Mouse (Mus musculus): ENCODE measurements around the gene Rpp25l. TPM values are rescaled to one million over a fixed set of nuclear protein-coding genes. Genes with fewer than 3 reads are reported as not detected.

The Rpp25l gene
- polyA plus RNA-seq (2012): 52.4 and 61.5 TPM in 2 replicates

GRCm38 (mm10) chr4:41713197-41714067 is at the start of gene Rpp25l:
Gene Rpp25l (minus strand): TSS chr4:41713534.

GRCm38 (mm10) chr4:41755338-41756305 is 42.3 kb upstream of the Rpp25l start, which contains the start of gene Sigmar1:
Gene Sigmar1 (minus strand): TSS chr4:41756157.

GRCm38 (mm10) chr4:41754797-41755337 is 41.5 kb upstream of the Rpp25l start, which contains the start of gene Galt:
Gene Galt (plus strand): TSS chr4:41755228.

GRCm38 (mm10) chr4:41731052-41731765 is 17.9 kb upstream of the Rpp25l start, which contains the start of gene Arid3c:
Gene Arid3c (minus strand): TSS chr4:41731142.

GRCm38 (mm10) chr4:41722918-41723351 is 9.6 kb upstream of the Rpp25l start, which contains the start of gene Dctn3:
Gene Dctn3 (minus strand): TSS chr4:41723170.

GRCm38 (mm10) chr4:41699783-41700182 is 13.6 kb downstream of the Rpp25l start, which contains the start of gene Il11ra1:
Gene Il11ra1 (plus strand): TSS chr4:41699989.

GRCm38 (mm10) chr4:41696930-41697841 is 16.1 kb downstream of the Rpp25l start, which contains the start of gene Cntfr:
Gene Cntfr (minus strand): TSS chr4:41697089.

Other genes starting within 250 kb of the Rpp25l start
- 1.6 and 2.0 TPM in 2 replicates for gene Kif24, start 248.6 kb downstream of the Rpp25l start, polyA plus RNA-seq (2012)
- 6.1 and 6.4 TPM in 2 replicates for gene Nudt2, start 248.4 kb downstream of the Rpp25l start, polyA plus RNA-seq (2012)
- gene AI464131, start 210.5 kb downstream of the Rpp25l start, polyA plus RNA-seq (2012): not detected in 2 replicates
- not detected in 2 replicates for gene 1110017D15Rik, start 196.2 kb downstream of the Rpp25l start, polyA plus RNA-seq (2012)
- 7.7 and 8.8 TPM in 2 replicates for gene Fam219a, start 144.0 kb downstream of the Rpp25l start, polyA plus RNA-seq (2012)
- gene Dnaic1, start 143.8 kb downstream of the Rpp25l start, polyA plus RNA-seq (2012): not detected in 2 replicates
- gene Enho, start 73.2 kb downstream of the Rpp25l start, polyA plus RNA-seq (2012): 0.40 TPM in 1 of 2 replicates, not detected in the other
- gene Cntfr, start 16.4 kb downstream of the Rpp25l start, polyA plus RNA-seq (2012): 0.04 TPM in 1 of 2 replicates, not detected in the other
- 67.6 and 73.0 TPM in 2 replicates for gene Il11ra1, start 13.5 kb downstream of the Rpp25l start, polyA plus RNA-seq (2012)
- 198 and 248 TPM in 2 replicates for gene Dctn3, start 9.6 kb upstream of the Rpp25l start, polyA plus RNA-seq (2012)
- not detected in 2 replicates for gene Arid3c, start 17.6 kb upstream of the Rpp25l start, polyA plus RNA-seq (2012)
- gene Galt, start 41.7 kb upstream of the Rpp25l start, polyA plus RNA-seq (2012): 52.2 and 57.1 TPM in 2 replicates
- gene Sigmar1, start 42.6 kb upstream of the Rpp25l start, polyA plus RNA-seq (2012): 52.0 and 61.8 TPM in 2 replicates
- 53.7 and 60.7 TPM in 2 replicates for gene Ccl27a, start 60.7 kb upstream of the Rpp25l start, polyA plus RNA-seq (2012)
- not detected in 2 replicates for gene Gm21541, start 190.1 kb upstream of the Rpp25l start, polyA plus RNA-seq (2012)
- 2.0 and 11.5 TPM in 2 replicates for gene Gm20878, start 228.0 kb upstream of the Rpp25l start, polyA plus RNA-seq (2012)